Mouse (Mus musculus) E14TG2a.4 (cell line): ENCODE results near the gene H2-M10.1.
"Not testable (repeated sequence)": the region's sequence is repeated elsewhere in the genome, so short reads cannot be mapped to it uniquely, and the experiment has no call there.

Experiments used
- H3K27me3 ChIP-seq: 2 replicates; pipeline ENCODE4 v1.6.1; 2014; ENCODE audit warnings: low read length, control low read depth; ENCODE audit not compliant: insufficient read depth
- H3K36me3 ChIP-seq: 2 replicates; pipeline ENCODE4 v1.6.1; 2014; ENCODE audit warnings: low read length, control low read depth; ENCODE audit not compliant: insufficient read depth
- H3K4me1 ChIP-seq: replicated peaks from 2 replicates; pipeline ENCODE4 v1.6.1; 2014; ENCODE audit warnings: low read depth, low read length, control low read depth
- H3K4me3 ChIP-seq: replicated peaks from 2 replicates; pipeline ENCODE4 v1.5.1; 2014; ENCODE audit warnings: mild to moderate bottlenecking, low read length
- H3K9me3 ChIP-seq: 2 replicates; pipeline ENCODE4 v1.6.1; 2014; ENCODE audit warnings: low read length, control low read depth
- CTCF ChIP-seq: conservative IDR thresholded peaks from 2 replicates; pipeline ENCODE4 v1.5.1; 2014; ENCODE audit warnings: low read length
- NANOG ChIP-seq: IDR thresholded peaks from 2 replicates; pipeline ENCODE4 v1.6.1; 2014; ENCODE audit warnings: borderline replicate concordance, low read length, mixed read lengths
- POU5F1 ChIP-seq: IDR thresholded peaks from 2 replicates; pipeline ENCODE4 v1.6.1; 2014; ENCODE audit warnings: low read length, borderline replicate concordance

The H2-M10.1 gene

GRCm38 (mm10) chr17:36326055-36326454 lies at the start of gene H2-M10.1:
Gene H2-M10.1, minus strand, starts transcription at chr17:36326155.
- no peaks in the 10 kb centered on the region for H3K4me1 ChIP-seq
- no peaks in the 10 kb centered on the region for H3K36me3 ChIP-seq
- TF ChIP-seq CTCF (no peak), NANOG (no peak), POU5F1 (no peak)
- no peak within 1 kb of the TSS for H3K4me3 ChIP-seq
- no peaks in the 10 kb centered on the region for H3K9me3 ChIP-seq
- H3K27me3 ChIP-seq = no peaks in the 10 kb centered on the region

- not testable (repeated sequence) for H3K36me3 ChIP-seq, H3K4me3 ChIP-seq, H3K4me1 ChIP-seq, H3K9me3 ChIP-seq, H3K27me3 ChIP-seq
Measured at GRCm38 (mm10) chr17:36368317-36368716, 42.4 kb upstream of the H2-M10.1 start, which contains the start of gene H2-M10.3. Gene H2-M10.3, minus strand, starts transcription at chr17:36368417.

- H3K4me1 ChIP-seq, H3K9me3 ChIP-seq, H3K36me3 ChIP-seq, H3K4me3 ChIP-seq, H3K27me3 ChIP-seq: not testable (repeated sequence)
Measured at GRCm38 (mm10) chr17:36362404-36362803, 36.4 kb upstream of the H2-M10.1 start.

- TF ChIP-seq CTCF = peak; percentile 53
- not testable (repeated sequence) for H3K4me3 ChIP-seq, H3K4me1 ChIP-seq
Measured at GRCm38 (mm10) chr17:36357512-36357911, 31.6 kb upstream of the H2-M10.1 start.

GRCm38 (mm10) chr17:36355763-36356162 lies 29.8 kb upstream of the H2-M10.1 start:
- Histone ChIP-seq H3K36me3 (no peaks in the 10 kb centered on the region), H3K9me3 (peaks cover 4% of the 10 kb centered on the region), H3K4me1 (no peaks in the 10 kb centered on the region), H3K27me3 (no peaks in the 10 kb centered on the region), H3K4me3 (no peak overlapping the region)
- TF ChIP-seq CTCF (no peak), POU5F1 (no peak), NANOG (no peak)

More at GRCm38 (mm10) chr17:36357512-36357911, 31.6 kb upstream of the H2-M10.1 start:
- H3K27me3 ChIP-seq, H3K36me3 ChIP-seq, H3K9me3 ChIP-seq: not testable (repeated sequence)

GRCm38 (mm10) chr17:36355343-36355742 lies 29.4 kb upstream of the H2-M10.1 start:
- H3K36me3 ChIP-seq, H3K4me1 ChIP-seq, H3K9me3 ChIP-seq, H3K27me3 ChIP-seq, H3K4me3 ChIP-seq: not testable (repeated sequence)
- TF ChIP-seq CTCF = peak; percentile 35

- TF ChIP-seq POU5F1 = no peak
- no peak for TF ChIP-seq NANOG
- no peak for TF ChIP-seq CTCF
- peaks cover 25% of the 10 kb centered on the region for H3K27me3 ChIP-seq
- H3K4me3 ChIP-seq = peak overlapping the region; percentile 69
- H3K9me3 ChIP-seq = no peaks in the 10 kb centered on the region
- peaks cover 13% of the 10 kb centered on the region for H3K4me1 ChIP-seq
- no peaks in the 10 kb centered on the region for H3K36me3 ChIP-seq
Measured at GRCm38 (mm10) chr17:36315689-36316253, 10.2 kb downstream of the H2-M10.1 start.

GRCm38 (mm10) chr17:36315041-36315688 lies 10.8 kb downstream of the H2-M10.1 start:
- Histone ChIP-seq H3K27me3 (peaks cover 25% of the 10 kb centered on the region), H3K36me3 (no peaks in the 10 kb centered on the region), H3K4me1 (peaks cover 13% of the 10 kb centered on the region), H3K4me3 (peak overlapping the region; percentile 69), H3K9me3 (no peaks in the 10 kb centered on the region)
- no peak for TF ChIP-seq CTCF
- no peak for TF ChIP-seq POU5F1
- 0 out of 2 replicates have a peak, but pooled peaks have one; percentile 20 for TF ChIP-seq NANOG

GRCm38 (mm10) chr17:36314511-36314910 lies 11.4 kb downstream of the H2-M10.1 start:
- Histone ChIP-seq H3K4me1 (peaks cover 13% of the 10 kb centered on the region), H3K27me3 (peaks cover 25% of the 10 kb centered on the region), H3K9me3 (no peaks in the 10 kb centered on the region), H3K4me3 (peak overlapping the region; percentile 69), H3K36me3 (no peaks in the 10 kb centered on the region)
- TF ChIP-seq CTCF = no peak
- TF ChIP-seq POU5F1 = no peak
- TF ChIP-seq NANOG = no peak
